Mouse (Mus musculus): ENCODE measurements around the gene Chrne.

Chrne gene

DNA sequence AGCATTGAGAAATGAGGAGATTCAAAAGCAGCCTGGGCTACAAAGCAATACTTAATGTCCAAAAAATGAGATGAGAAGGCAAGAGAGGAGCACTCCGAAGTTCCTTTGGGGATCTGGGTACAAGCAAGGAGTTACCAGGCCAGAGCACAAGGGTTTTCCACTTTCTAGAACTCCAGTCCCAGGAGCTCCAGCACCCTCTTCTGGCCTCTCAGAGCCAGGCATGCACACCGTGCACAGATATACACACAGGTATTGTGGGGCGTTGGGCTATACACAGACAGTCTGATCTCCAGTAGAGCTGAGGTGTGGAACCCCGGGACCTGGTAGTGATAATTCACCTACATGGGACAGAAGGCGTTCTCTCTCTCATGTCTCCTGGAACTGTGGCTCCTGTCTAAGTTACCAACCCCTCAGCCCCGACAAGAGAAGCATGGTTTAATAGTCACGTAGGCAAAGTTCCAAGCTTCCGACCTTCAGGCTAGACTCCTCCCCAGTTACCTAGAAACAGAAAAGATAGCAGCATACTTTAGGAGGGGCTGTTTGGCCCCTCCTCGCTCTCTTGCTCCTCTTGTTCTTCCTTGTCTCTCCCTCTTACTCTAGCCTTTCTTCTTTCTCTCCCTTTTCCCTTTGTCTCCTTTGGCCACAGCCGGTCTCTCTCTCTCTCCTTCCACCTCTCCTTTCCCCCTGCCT, 4.2 kb upstream of the Chrne start:
- no peak for DNase-seq

DNA sequence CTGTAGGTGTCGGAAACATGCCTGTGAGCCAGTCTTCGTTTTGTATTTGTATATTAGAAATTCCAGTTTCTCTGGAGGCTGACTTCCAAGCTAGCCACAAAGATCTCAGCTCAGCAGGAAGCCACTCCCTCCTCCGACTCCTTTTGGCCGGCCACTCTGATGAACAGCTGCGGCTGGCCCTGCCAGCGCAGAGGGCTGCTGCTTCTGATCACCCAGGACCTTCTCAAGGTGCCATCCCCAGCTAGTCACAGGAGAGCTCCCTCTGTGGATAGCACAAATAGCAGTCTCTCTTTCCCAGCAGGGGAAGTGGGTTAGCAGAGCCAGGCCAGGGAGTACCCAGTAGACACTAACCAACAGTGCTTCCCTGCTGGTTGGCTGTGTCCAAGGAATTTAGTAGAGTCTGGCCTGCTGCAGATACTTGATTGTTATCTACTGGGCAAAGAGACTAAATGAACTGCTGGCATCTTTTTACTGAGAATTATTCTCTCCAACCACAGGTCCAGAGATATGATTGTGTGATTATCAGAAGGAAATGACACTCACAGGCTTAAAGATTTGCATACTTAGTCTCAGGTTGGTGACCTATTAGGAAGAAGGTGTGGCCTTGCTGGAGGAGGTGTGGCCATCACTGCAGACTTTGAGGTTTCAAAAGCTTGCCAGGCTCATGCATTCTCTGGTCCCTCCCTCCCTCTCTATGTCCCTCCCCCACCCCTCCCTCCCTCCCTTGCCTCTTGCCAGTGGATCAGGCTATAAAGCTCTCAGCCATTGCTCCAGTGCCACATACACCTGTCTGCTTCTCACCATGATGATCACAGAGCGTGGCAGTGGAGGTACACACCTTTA, 3.2 kb upstream of the Chrne start:
- peak; percentile 50 for DNase-seq

DNA sequence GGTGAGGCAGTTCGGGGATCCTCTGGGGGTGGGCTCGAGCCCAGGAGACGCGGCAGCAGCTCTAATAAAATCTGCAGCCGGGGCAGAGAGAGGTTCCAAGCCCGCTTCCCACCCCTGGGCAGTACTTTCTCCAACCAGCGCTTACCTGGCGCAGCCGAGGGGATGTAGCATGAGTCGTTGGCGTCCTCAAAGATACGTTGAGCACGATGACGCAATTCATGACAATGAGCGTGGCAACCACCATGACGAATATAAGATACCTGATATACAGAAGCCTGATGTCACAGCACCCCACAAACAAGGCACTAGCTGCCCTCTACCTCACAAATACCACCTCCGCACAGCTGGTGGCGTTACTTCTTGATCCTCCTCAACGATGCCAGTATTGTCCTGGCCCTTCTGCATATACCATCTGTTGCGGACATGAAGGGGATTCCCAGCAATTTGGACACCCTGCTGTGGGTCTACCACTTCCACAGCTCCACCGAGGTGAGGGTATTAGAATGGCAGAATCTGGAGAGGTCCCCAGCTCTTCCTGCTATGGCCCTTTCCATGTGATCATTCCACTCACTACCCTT, 3.4 kb downstream of the Chrne start, which contains the start of gene 4930544D05Rik:
Gene 4930544D05Rik (plus strand): TSS at position 333 of the 578 bp plus-strand sequence.
- no peak for DNase-seq

DNA sequence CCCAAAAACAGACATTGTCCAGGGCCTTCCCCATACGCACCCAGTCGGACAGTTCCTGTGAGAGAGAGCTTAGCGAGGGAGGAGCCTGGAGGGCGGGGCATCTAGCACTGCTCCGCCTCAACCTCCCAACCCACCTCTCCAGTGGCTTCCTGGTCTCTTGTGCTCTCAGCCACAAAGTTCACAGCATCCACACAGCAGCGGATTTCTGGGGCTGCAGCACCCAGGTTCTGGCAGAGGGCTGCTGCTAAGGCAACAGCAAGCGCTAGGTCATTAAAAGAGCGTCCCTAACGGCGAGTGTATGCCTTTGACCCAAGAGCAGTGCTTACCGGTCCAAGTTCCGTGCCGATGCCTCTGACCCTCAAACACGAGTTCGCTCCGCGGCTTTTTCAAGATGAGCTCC, 3.9 kb downstream of the Chrne start:
- peak; percentile 80 for DNase-seq

DNA sequence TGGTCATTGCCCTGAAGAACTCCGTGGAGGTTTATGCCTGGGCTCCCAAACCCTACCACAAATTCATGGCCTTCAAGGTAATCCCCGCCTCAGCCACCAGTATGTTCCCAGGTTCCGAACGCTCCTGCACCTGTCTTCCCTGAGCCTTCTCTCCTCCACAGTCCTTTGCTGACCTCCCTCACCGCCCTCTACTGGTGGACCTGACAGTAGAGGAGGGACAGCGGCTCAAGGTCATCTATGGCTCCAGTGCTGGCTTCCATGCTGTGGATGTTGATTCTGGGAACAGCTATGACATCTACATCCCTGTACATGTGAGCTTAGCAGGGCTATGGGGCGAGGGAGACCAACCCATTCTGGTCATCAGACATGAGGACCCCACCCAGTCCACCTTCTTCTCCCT, 6.5 kb downstream of the Chrne start:
- no peak for DNase-seq

DNA sequence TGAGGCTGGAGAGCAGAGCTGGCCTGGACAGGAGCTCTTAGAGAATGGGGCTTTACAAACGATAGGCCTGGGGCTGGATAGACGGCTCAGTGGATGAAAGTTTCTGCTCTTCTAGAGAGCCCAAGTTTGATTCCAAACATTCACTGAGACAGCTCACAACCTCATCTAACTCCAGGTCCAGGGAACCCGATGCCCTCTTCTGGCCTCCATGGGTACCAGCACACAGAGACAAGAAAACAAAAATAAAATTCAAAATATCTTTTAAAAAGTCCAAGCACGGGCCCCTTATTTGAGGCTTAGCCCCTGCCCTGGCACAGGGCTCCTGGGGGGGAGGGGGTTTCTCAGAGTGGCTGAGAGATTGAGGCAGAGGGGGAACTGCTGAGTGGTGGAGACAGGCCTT, 8.3 kb downstream of the Chrne start:
- DNase-seq = no peak

DNA sequence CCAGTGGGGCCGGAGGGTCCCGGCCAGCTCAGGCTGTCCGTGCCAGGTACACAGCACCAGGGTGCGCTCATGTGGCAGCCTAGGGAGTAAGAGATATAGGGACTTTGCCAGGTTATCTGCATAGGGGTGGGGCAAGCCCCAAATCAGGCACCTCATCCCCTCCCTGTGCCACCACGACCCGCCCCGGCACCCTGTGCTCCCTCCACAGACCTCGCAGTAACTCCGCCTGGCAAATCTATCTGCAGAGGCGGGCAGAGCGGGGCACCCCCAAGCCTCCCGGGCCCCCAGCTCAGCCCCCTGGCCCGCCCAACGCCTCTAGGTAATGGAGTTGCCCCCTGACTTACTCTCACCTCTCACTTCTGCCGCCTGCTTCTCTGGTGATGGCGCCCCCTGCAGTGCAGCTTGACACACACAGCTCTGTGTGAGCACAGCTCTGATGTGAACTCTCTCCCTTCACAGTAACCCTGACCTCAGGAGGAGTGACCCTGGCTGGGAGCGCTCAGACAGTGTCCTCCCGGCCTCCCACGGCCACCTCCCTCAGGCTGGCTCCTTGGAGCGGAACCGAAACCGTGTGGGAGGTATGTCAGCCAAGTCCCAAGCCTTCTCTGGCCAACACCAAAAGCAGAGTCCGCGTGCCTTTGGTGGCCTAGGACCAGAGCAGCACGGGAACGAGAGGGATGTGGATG, 10.5 kb downstream of the Chrne start:
- DNase-seq = peak; percentile 31

DNA sequence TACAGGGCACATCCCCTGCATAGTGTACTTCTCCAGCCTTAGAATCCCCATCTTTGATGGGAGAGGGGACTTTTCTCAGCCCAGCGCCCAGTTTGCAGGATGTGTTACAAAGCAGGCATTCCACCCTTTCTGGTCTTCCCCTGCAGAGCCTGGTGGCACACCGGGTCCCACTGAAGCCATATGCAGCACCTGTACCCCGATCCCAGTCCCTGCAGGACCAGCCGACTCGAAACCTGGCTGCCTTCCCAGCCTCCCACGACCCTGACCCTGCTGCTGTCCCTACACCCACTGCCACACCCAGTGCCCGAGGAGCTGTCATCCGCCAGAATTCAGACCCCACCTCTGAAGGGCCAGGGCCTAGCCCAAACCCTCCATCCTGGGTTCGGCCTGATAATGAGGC, 11.4 kb downstream of the Chrne start:
- DNase-seq = no peak

DNA sequence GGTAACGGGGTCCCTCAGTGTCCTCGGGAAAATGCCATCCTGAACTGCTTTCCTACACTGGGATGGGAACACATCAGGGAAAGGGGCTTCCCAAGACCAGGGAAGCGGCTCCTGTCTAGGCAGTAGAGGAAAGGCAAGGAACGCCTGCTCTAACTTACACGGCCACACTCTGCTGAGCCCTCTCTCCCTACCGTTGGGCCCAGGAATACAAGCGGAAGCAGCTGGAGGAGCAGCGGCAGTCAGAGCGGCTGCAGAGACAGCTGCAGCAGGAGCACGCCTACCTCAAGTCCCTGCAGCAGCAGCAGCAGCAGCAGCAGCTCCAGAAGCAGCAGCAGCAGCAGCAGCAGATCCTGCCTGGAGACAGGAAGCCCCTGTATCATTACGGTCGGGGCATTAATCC, 12.3 kb downstream of the Chrne start:
- DNase-seq = no peak

DNA sequence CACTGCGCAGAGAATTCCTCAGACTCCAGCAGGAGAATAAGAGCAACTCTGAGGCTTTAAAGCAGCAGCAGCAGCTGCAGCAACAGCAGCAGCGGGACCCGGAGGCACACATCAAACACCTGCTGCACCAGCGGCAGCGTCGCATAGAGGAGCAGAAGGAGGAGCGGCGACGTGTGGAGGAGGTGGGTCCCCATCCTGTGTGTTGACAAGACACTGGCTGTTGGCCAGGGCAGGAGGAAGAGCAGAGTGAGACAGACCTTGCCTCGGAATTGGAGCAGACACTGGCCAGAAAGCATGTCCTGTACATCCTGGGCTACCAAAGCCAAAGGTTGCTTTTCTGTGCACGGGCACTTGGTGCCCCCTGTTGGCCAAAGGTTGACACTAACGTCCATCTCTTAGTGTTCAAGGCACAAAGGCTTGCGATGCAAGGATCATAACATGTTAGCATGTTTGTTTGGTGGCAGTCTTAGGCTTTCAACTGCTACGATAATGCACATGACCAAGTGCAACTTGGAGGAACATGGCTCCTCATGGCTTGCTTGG, 13.9 kb downstream of the Chrne start:
- peak; percentile 76 for DNase-seq

DNA sequence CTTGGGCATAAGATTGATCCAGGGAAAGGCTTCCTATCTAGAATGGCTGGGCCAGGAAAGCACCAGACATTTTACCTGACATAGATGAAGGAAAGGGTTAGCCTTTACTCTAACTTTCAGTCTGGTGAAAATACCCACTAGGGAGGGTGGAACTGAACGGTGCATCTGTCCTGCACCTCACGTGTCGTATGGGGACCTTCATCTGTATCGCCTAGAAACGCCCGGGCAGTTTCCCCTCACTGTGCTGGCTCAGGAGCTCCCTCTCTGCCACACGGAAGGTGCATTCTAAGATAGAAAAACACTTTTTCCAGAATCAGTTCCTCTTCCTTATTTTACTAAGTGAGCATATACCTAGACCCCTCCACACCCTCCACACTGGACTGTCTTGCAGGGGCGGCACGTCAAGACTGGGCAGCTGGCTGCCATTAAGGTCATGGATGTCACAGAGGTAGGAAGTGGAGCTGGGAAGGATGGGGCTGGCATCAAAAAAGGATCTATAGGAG, 20.5 kb downstream of the Chrne start:
- DNase-seq = no peak

DNA sequence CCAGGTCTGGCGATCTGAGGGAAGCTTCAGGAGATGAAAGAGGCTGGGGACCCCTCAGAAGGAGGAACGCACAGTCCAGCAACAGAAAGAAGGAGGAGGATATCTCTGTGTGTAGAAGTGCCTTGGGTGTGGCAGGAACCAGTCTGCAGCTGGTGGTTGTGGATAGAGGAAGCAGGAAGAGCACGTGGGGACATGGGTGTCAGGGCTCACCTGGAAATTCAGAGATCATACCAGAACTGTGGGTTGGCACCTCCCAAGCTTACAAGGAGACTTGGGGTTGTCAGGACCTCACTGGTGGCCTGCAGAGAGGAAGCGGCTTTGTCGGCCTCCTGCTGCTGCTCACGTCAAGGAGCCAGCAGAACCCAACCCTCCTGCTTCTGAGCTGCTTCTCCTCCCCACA, 21.7 kb downstream of the Chrne start:
- DNase-seq = peak; percentile 16

DNA sequence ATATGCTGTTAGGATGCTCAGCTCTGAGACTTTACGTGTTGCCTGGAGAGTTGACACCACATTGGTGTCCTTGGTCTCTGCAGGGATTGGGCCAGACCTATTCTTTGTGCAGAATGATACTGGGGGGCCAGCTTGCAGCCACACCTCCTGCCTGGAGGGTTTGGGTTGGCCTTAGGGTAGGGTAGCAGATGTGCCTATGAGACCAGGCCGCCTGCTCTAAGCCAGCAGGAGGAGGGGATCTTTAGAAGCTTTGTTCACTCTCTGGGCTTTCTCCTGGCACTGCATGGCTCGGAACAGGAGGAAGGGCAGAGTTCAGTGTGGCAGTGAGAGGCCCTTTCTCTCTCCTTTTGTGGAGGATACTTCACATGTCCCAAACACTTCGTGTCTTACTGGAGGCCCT, 22.9 kb downstream of the Chrne start:
- no peak for DNase-seq

DNA sequence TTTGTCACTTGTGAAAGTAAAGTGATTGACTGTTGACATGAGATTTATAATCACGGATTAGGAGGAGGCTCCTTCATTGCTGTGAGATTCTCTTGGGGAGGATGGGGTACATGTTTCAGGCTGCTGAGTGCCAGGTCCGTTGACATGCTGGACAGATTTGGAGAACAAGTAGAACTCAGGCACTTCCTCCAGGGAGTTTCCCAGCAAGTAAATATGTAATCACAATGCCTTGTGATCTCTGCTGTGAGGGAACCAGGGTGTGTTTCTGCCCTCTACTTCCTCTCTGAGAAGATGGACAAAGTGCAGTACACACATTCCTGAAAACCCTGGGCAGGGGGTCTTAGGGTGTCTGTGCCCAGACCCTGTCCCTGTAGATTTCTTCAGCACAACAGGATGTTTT, 23.4 kb downstream of the Chrne start:
- no peak for DNase-seq

DNA sequence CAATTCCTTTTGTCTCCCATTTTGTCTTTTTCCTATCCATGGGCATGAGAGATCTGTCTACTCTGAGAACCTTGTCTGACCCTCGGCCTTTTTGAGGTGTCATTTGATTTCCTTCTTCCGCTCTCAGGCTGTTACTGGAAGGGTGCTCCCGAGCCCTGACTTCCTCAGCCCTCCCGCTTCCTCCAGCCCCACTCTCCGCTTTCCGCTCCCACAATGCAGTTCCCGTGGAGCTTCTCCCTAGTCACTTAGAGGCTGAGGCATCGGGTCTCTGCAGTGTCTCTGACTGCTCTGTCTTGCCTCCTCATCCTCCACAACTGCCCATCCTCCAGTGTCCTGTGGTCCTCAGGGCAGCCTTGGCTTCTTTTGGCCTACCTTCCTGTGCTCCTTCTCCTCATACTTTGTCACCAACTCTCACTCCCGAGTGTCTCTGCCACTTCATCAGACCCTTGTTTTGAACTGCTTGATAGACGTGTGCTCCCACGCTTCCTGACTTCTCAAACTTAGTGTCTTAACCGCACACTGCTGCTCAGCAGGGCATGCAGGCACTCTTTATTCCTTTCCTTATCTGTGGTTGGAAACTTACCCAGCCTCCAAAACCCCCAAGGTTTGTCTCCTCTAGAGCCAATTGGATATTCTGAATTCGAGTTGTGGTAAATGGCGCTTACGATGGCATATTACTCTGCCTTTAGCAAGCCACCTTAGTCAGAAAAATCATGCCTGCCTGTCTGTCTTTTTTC, 24.6 kb downstream of the Chrne start:
- DNase-seq = no peak

DNA sequence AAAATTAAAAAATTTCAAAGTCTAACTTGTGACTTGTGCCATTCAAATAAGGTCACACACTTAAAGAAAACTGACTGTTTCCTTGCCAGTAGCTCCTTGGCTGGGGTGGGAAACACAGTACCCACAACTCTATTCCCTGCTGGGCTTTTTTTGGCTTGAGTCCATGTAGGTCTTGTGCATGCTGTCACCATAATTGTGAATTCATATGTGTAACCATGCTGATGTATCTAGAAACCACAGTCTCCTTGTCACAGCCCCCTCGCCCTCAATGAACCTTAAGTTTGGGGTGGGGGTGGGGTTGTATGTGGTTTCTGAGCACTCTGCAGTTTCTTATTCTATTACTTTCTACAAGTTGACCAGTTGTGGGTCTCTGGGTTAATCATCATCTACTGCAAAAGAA, 27.3 kb downstream of the Chrne start:
- no peak for DNase-seq

DNA sequence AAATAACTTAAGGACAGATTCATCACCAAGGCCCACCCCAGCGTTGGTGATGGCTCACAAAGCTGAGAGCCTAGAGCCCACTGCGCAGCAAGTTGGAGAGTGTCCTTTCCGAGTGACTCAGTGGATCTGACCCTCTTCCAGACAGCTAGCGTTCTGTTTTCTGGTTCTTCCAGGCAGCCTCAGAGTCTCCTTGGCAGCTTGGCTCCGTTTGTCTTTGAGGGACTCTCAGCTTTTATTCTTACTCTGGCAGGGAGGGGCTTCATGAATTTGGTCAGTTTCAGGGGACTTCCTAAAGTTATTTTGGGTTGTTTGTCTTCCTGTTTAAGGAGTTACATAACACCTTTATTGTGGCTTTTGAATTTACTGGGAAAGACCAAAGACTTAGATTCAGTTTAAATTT, 32.1 kb downstream of the Chrne start:
- DNase-seq = no peak

DNA sequence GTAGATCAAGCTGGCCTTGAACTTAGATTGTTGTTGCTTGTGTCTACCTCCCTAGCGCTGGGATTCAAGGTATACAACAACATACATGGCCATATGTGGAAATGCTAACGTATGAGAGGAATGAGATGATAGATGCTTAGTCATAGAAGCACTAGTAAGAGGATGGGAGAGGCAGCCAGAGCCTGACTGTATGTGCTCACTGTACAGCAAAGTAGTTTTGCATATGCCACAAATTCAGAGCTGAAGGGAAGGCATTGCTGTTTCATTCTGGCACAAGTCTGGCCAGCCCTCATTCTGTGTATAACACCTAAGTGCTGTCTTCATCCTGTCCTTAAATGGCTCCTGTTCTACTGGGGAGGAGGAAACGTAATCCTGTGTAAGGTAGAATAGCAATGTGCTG, 32.8 kb downstream of the Chrne start:
- DNase-seq = no peak

DNA sequence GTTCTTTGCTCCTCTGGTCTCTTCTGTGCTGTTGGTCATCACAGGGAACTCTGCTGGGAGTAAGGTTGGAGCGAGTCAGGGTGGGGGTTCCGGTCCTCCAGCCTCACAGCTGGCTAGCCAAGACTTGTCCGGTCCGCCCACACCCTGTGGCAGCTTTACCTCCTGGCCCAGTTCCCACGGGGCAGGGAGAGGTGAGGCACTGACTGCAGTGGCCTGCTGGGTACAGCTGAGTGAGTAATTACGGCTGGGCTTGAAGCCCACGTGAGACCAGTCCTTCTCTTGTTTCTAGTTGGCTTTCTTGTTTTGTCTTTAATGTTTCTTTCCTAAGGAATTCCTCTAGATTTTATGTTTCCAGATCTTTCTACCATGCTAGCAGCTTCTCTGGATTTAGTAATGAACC, 33.6 kb downstream of the Chrne start:
- no peak for DNase-seq

DNA sequence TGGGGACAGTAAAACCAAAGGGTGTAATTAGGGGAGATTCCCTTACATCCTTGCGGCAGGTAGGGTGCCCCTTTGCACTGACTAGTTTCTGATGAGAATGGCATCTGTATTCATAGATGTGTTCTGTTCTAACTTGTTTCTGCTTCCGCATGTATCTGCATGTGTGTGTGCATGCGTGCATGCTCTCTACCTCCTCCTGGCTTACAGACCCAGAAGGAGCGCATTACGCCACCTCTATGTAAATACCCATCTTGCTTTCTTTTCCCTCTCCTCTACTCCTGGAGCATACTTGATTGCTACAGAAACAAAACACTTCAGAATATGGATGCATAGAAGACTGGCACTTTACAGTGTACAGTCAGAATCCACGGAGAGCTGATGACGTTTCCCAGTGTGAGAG, 35.2 kb downstream of the Chrne start:
- no peak for DNase-seq

DNA sequence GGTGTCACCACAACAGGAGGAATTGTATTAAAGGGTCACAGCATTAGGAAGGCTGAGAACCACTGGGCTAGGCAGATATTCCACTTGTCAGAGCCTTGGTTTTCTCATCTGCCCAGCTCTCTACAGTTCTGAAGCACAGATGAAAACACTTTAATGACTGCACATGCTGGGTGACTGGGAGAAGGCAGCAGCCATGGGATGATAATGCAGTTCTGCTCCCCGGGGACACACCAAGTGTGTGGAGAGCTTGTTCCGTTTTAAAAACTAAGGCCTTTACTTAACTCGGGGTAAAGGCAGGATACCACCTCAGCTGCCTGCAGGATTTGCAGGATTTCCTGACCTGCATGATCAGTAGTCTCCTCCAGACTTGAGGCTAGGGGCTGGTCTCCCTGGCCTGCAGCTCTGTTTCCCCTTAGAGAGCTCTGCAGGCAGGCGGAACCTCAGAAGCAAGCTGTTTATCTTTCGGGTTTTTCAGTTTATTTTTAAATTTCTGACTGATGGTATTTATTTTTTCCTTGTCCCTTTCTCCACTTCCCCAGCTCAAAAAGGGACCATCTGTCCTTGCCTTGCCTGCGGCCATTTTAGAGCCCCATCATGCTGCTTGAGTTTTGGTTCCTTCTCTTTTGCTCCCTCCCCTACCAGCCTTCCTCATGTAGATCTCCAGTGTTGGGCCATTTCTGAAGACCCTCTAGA, 35.8 kb downstream of the Chrne start:
- DNase-seq = no peak

DNA sequence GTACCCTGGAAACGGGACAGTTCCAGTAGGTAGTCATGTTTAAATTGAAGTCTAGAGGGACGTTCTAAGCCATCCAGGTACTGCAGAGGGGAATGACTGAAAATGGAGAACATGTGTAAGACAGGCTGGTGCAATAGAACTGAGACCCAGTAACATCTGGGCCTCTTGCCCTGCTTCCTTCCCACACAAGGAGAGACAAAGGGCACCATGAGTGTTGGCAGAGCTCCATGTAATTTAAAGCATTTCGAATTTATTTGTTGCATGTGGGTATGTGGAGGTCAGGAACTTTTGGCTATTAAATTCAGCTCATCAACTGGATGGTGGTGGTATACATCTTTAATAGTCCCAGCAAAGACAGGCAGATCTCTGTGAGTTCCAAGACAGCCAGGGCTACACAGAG, 36.8 kb downstream of the Chrne start:
- no peak for DNase-seq
